Mouse (Mus musculus): ENCODE measurements around the gene Gm1043. TPM values are rescaled to one million over a fixed set of nuclear protein-coding genes. Genes with fewer than 3 reads are reported as not detected.

The Gm1043 gene
- polyA plus RNA-seq, 1 experiment from 2014 or later, result not detected

DNA sequence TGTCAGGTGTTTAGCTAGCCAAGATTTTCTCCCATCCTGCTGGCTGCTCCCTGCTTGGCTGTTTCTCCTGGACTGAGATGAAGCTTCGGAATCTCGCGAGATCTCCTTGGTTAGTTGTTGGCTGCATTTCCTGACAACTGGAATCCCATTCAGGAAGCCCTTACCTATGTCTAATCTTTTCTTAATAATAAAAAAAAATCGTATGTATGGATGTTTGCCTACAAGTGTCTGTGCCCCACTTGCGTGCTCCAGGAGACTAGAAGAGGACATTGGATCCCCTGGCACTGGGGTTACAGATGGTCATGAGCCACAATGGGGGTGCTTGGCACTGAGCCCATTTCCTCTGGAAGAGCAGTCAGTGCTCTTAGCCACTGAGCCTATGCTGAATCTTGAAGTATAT is 32.3 kb upstream of the Gm1043 start:
- Histone ChIP-seq H3K27me3 (ENCODE audit: control insufficient read depth, insufficient read depth, low read length) (no peaks in the 10 kb centered on the region), H3K4me3 (ENCODE audit: low read depth, low read length) (no peak overlapping the region), H3K4me1 (ENCODE audit: control insufficient read depth, insufficient read depth, low read length) (no peaks in the 10 kb centered on the region), H3K4me2 (ENCODE audit: low read depth, low read length) (no peak overlapping the region), H3K9ac (replicated peaks; ENCODE audit: low read length) (no peak overlapping the region), H3K9me3 (replicated peaks; ENCODE audit: control insufficient read depth, low read length) (no peaks in the 10 kb centered on the region), H3K36me3 (replicated peaks; ENCODE audit: control insufficient read depth, insufficient read depth, low read depth, low read length) (no peaks in the 10 kb centered on the region), H3K27ac (replicated peaks; ENCODE audit: low read depth, low read length) (no peak overlapping the region)
- WGBS, result 87% methylated on average over 5 of the region's 5 CpGs
- no peak for DNase-seq (ENCODE audit: low spot score)
- ATAC-seq (replicated peaks; ENCODE audit: insufficient number of reproducible peaks, low FRiP score, low TSS enrichment, low read depth), result no peak

DNA sequence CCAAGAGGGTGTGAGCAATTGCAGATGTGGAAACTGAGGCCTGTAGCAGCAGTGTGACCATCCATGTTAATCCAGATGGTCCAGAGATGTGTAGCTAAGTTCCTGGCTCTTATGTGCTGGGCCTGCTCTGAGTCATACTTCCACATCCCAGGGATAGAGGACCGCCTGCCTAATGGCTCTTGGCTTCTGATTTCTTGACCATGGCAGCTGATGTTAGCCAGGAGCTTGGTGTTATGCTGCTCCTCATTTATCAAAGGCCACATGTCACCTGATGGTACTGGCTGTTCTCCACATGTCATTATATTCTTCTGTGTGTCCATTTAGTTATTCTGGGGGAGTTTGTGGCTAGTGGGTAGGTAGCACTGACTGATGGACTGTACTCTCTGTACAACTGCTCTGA is 29.4 kb upstream of the Gm1043 start:
- Histone ChIP-seq H3K4me3 (ENCODE audit: low read depth, low read length) (no peak overlapping the region), H3K4me2 (ENCODE audit: low read depth, low read length) (no peak overlapping the region), H3K36me3 (replicated peaks; ENCODE audit: control insufficient read depth, insufficient read depth, low read depth, low read length) (no peaks in the 10 kb centered on the region), H3K4me1 (ENCODE audit: control insufficient read depth, insufficient read depth, low read length) (no peaks in the 10 kb centered on the region), H3K9ac (replicated peaks; ENCODE audit: low read length) (no peak overlapping the region), H3K27me3 (ENCODE audit: control insufficient read depth, insufficient read depth, low read length) (no peaks in the 10 kb centered on the region), H3K27ac (replicated peaks; ENCODE audit: low read depth, low read length) (no peak overlapping the region), H3K9me3 (replicated peaks; ENCODE audit: control insufficient read depth, low read length) (no peaks in the 10 kb centered on the region)
- no peak for DNase-seq (ENCODE audit: low spot score)
- WGBS, result 84% methylated on average over 1 of the region's 1 CpGs
- no peak for ATAC-seq (replicated peaks; ENCODE audit: insufficient number of reproducible peaks, low FRiP score, low TSS enrichment, low read depth)

DNA sequence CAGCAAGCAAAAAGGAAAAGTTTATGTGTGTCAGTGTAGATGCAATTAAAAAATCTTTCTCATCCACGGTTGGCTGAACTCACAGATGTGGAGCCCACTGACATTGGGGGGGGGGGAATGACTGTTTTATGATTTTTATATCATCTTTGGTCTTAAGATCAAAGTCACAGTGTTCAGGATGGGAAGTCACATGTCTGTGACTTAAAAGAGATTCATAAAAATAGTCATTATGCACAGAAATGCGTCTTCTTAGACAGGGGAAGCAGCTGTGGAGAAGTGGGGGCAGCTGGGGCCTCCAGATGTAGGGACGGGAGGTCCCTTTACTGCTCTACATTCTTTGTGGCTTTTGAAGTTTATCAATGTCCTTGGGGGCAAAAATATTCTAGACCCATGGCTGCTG is 28.7 kb upstream of the Gm1043 start:
- H3K4me3 ChIP-seq (ENCODE audit: low read depth, low read length), result no peak overlapping the region
- DNase-seq (ENCODE audit: low spot score) (no peak), ATAC-seq (replicated peaks; ENCODE audit: insufficient number of reproducible peaks, low FRiP score, low TSS enrichment, low read depth) (no peak)
- H3K4me1 ChIP-seq (ENCODE audit: control insufficient read depth, insufficient read depth, low read length), result no peaks in the 10 kb centered on the region
- H3K36me3 ChIP-seq (replicated peaks; ENCODE audit: control insufficient read depth, insufficient read depth, low read depth, low read length), result no peaks in the 10 kb centered on the region
- no peak overlapping the region for H3K4me2 ChIP-seq (ENCODE audit: low read depth, low read length)
- WGBS, result 85% methylated on average over 3 of the region's 3 CpGs
- no peaks in the 10 kb centered on the region for H3K9me3 ChIP-seq (replicated peaks; ENCODE audit: control insufficient read depth, low read length)
- H3K27me3 ChIP-seq (ENCODE audit: control insufficient read depth, insufficient read depth, low read length), result no peaks in the 10 kb centered on the region
- no peak overlapping the region for H3K9ac ChIP-seq (replicated peaks; ENCODE audit: low read length)
- H3K27ac ChIP-seq (replicated peaks; ENCODE audit: low read depth, low read length), result no peak overlapping the region

DNA sequence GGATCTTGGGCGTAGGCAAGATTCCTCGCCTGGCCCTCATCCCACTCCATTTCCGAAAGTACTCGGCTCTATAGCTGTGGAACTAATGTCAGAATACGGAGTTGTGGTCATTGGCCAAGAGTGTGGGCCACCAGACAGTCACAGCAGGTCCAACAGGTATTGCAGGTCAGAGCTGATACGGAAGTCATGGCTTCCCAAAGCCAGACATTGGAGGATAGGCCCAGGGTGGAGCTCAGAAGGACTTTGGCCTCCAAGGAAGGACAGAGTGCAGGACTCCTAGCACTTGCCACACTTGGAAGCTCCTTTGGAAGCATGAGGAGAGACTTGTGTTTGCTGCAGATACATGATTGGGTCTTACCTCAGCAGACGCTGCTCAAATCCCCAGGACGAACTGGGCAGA is 23.6 kb upstream of the Gm1043 start:
- Histone ChIP-seq H3K9ac (replicated peaks; ENCODE audit: low read length) (no peak overlapping the region), H3K27me3 (ENCODE audit: control insufficient read depth, insufficient read depth, low read length) (no peaks in the 10 kb centered on the region), H3K9me3 (replicated peaks; ENCODE audit: control insufficient read depth, low read length) (no peaks in the 10 kb centered on the region), H3K4me2 (ENCODE audit: low read depth, low read length) (no peak overlapping the region), H3K27ac (replicated peaks; ENCODE audit: low read depth, low read length) (no peak overlapping the region), H3K4me1 (ENCODE audit: control insufficient read depth, insufficient read depth, low read length) (no peaks in the 10 kb centered on the region), H3K4me3 (ENCODE audit: low read depth, low read length) (no peak overlapping the region), H3K36me3 (replicated peaks; ENCODE audit: control insufficient read depth, insufficient read depth, low read depth, low read length) (no peaks in the 10 kb centered on the region)
- no peak for DNase-seq (ENCODE audit: low spot score)
- no peak for ATAC-seq (replicated peaks; ENCODE audit: insufficient number of reproducible peaks, low FRiP score, low TSS enrichment, low read depth)
- WGBS, result 87% methylated on average over 8 of the region's 8 CpGs

DNA sequence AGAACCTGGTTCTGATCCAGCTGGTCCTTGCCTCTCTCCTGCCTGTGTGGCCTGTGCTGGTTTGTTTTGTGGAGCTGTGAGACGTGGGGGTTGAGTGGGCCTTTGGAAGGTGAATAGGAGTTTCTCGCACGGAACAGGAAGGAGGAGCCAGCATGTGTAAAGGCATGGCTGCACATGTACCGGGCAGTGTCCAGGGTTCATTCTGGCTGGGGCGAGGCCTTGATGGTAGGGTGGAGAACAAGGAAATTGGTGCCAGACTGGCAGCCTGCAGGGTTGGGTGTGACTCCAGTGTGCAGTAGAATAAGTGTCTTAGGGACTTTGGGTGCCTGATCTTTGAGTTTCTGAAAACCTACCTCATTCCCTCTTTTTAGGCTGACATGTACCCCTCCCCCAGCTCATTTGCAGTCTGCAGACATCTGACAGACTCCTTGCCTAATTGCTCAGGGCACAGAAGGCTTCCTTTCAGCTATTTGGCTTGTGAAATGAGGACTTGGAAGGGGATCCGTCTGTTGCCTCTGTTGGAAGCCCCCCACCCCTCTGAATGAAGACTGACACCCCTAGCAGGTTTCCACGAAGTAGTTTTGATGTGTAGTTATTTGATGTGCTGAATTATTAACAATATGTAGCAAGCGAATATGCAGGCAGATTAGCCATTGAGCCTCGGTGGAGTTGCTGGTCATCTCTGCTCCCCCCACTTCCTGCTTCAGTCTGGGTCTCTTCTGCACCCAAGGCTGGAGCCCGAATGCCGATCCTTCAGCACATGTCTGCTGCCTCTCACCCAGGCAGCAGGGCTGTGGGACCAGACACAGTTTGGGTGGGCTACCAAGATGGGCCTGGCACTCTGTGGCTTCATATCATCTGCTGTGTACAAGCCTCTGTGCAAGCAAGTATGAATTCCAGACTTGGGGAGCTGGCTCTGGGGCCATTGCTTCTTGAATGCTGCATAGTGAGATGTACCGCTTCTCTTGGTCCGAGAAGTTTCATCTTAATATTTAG is 20.4 kb upstream of the Gm1043 start:
- no peaks in the 10 kb centered on the region for H3K36me3 ChIP-seq (replicated peaks; ENCODE audit: control insufficient read depth, insufficient read depth, low read depth, low read length)
- no peak overlapping the region for H3K27ac ChIP-seq (replicated peaks; ENCODE audit: low read depth, low read length)
- 66% methylated on average over 13 of the region's 13 CpGs for WGBS
- DNase-seq (ENCODE audit: low spot score) (no peak), ATAC-seq (replicated peaks; ENCODE audit: insufficient number of reproducible peaks, low FRiP score, low TSS enrichment, low read depth) (no peak)
- H3K9ac ChIP-seq (replicated peaks; ENCODE audit: low read length), result no peak overlapping the region
- no peaks in the 10 kb centered on the region for H3K4me1 ChIP-seq (ENCODE audit: control insufficient read depth, insufficient read depth, low read length)
- no peak overlapping the region for H3K4me2 ChIP-seq (ENCODE audit: low read depth, low read length)
- no peaks in the 10 kb centered on the region for H3K9me3 ChIP-seq (replicated peaks; ENCODE audit: control insufficient read depth, low read length)
- H3K4me3 ChIP-seq (ENCODE audit: low read depth, low read length), result no peak overlapping the region
- no peaks in the 10 kb centered on the region for H3K27me3 ChIP-seq (ENCODE audit: control insufficient read depth, insufficient read depth, low read length)

GRCm38 (mm10) chr5:37066703-37067568 is 18.2 kb upstream of the Gm1043 start:
- Histone ChIP-seq H3K27ac (replicated peaks; ENCODE audit: low read depth, low read length) (no peak overlapping the region), H3K4me2 (ENCODE audit: low read depth, low read length) (no peak overlapping the region), H3K4me1 (ENCODE audit: control insufficient read depth, insufficient read depth, low read length) (no peaks in the 10 kb centered on the region), H3K27me3 (ENCODE audit: control insufficient read depth, insufficient read depth, low read length) (no peaks in the 10 kb centered on the region), H3K36me3 (replicated peaks; ENCODE audit: control insufficient read depth, insufficient read depth, low read depth, low read length) (no peaks in the 10 kb centered on the region), H3K4me3 (ENCODE audit: low read depth, low read length) (no peak overlapping the region), H3K9ac (replicated peaks; ENCODE audit: low read length) (no peak overlapping the region), H3K9me3 (replicated peaks; ENCODE audit: control insufficient read depth, low read length) (no peaks in the 10 kb centered on the region)
- WGBS, result 65% methylated on average over 8 of the region's 8 CpGs
- ATAC-seq (replicated peaks; ENCODE audit: insufficient number of reproducible peaks, low FRiP score, low TSS enrichment, low read depth), result no peak
- DNase-seq (ENCODE audit: low spot score), result no peak

DNA sequence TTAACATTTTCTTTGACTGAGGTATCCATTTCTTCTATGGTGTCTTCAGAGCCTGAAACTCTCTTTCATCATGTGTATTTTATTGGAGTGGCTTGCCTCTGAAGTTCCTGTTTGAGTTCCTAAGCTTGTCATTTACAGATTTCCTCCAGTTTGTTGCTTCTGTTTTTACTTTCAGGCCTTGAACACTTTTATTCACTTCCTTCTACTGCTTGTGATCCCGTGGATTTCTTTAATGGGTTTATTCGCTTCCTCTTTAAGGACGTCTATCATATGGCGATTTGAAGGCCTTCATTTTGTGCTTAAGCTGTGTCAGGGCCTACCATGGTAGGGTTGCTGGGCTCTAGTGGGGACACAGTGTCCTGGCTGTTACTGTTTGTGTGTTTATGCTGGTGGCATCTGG is 11.5 kb upstream of the Gm1043 start:
- H3K9me3 ChIP-seq (replicated peaks; ENCODE audit: control insufficient read depth, low read length), result no peaks in the 10 kb centered on the region
- no peak overlapping the region for H3K27ac ChIP-seq (replicated peaks; ENCODE audit: low read depth, low read length)
- H3K4me1 ChIP-seq (ENCODE audit: control insufficient read depth, insufficient read depth, low read length), result no peaks in the 10 kb centered on the region
- H3K9ac ChIP-seq (replicated peaks; ENCODE audit: low read length), result no peak overlapping the region
- DNase-seq (ENCODE audit: low spot score), result no peak
- H3K27me3 ChIP-seq (ENCODE audit: control insufficient read depth, insufficient read depth, low read length), result no peaks in the 10 kb centered on the region
- 88% methylated on average over 4 of the region's 4 CpGs for WGBS
- no peak overlapping the region for H3K4me3 ChIP-seq (ENCODE audit: low read depth, low read length)
- H3K4me2 ChIP-seq (ENCODE audit: low read depth, low read length), result no peak overlapping the region
- no peak for ATAC-seq (replicated peaks; ENCODE audit: insufficient number of reproducible peaks, low FRiP score, low TSS enrichment, low read depth)
- no peaks in the 10 kb centered on the region for H3K36me3 ChIP-seq (replicated peaks; ENCODE audit: control insufficient read depth, insufficient read depth, low read depth, low read length)

All from embryonic facial prominence, embryonic 11.5 days (tissue).